Mouse (Mus musculus) lung, embryonic 14.5 days (tissue): ENCODE measurements around the gene Crk. TPM values are rescaled to one million over a fixed set of nuclear protein-coding genes. Genes with fewer than 3 reads are reported as not detected.

Source experiments
- ATAC-seq: fragments of 200-750 bp; cut with Nextera tagmentation; 2 replicates; pipeline ENCODE4 v1.8.0; 2017; ENCODE audit warnings: mild to moderate bottlenecking, moderate TSS enrichment, moderate library complexity; ENCODE audit not compliant: insufficient read depth
- DNase-seq: peaks from one replicate; pipeline ENCODE4 v3.0.0-alpha.2; 2015
- H3K27ac ChIP-seq: fragments of 300-500 bp; sonication (generic); 2 replicates; pipeline ENCODE4 v1.5.1; 2014; ENCODE audit warnings: low read depth, mild to moderate bottlenecking, moderate library complexity
- H3K27me3 ChIP-seq: fragments of 300-500 bp; sonication (generic); 2 replicates; pipeline ENCODE4 v1.6.1; 2014; ENCODE audit warnings: low read length, control low read depth; ENCODE audit not compliant: insufficient read depth
- H3K36me3 ChIP-seq: fragments of 300-500 bp; sonication (generic); 2 replicates; pipeline ENCODE4 v1.6.1; 2014; ENCODE audit warnings: control low read depth; ENCODE audit not compliant: insufficient read depth
- H3K4me1 ChIP-seq: fragments of 300-500 bp; sonication (generic); 2 replicates; pipeline ENCODE4 v1.6.1; 2014; ENCODE audit warnings: antibody characterized with exemption, control low read depth; ENCODE audit not compliant: insufficient read depth
- H3K4me2 ChIP-seq: fragments of 300-500 bp; sonication (generic); 2 replicates; pipeline ENCODE4 v1.6.1; 2014; ENCODE audit warnings: mild to moderate bottlenecking
- H3K4me3 ChIP-seq: fragments of 300-500 bp; sonication (generic); 2 replicates; pipeline ENCODE4 v1.5.1; 2014; ENCODE audit warnings: low read depth, low read length
- H3K9ac ChIP-seq: fragments of 300-500 bp; sonication (generic); 2 replicates; pipeline ENCODE4 v1.6.1; 2014
- H3K9me3 ChIP-seq: fragments of 300-500 bp; sonication (generic); 2 replicates; pipeline ENCODE4 v1.6.1; 2016; ENCODE audit warnings: low read depth, low read length, control low read depth
- CTCF ChIP-seq: IDR thresholded peaks from 2 replicates; pipeline ENCODE4 v1.5.1; 2016; ENCODE audit warnings: antibody characterized with exemption, low read depth
- WGBS: fragments of 180-500 bp; shearing (Covaris S2); extraction: QIAGEN DNeasy Blood & Tissue Kit; methylation state at CpG from one replicate; pipeline ENCODE4 v1.1.7; 2014; 5-methylcytosine and 5-hydroxymethylcytosine counted together
- polyA plus RNA-seq: library from polyadenylated mRNA; unstranded; fragments of >200 nt; fragmentation: Nextera tagmentation; extraction: Ambion mirVana; gene quantifications from 2 replicates; pipeline ENCODE4 v1.2.1, GENCODE M21; 2014

Gene Crk
- polyA plus RNA-seq, 1 experiment from 2014 or later: 116 TPM

- H3K4me3 ChIP-seq: no peak overlapping the region
- no peaks in the 10 kb centered on the region for H3K27me3 ChIP-seq
- no peak for TF ChIP-seq CTCF
- no peak overlapping the region for H3K4me2 ChIP-seq
- no peak overlapping the region for H3K27ac ChIP-seq
- H3K36me3 ChIP-seq: peaks cover 41% of the 10 kb centered on the region
- 76% methylated on average over 3 of the region's 3 CpGs for WGBS
- ATAC-seq (no peak), DNase-seq (no peak)
- no peaks in the 10 kb centered on the region for H3K4me1 ChIP-seq
- H3K9me3 ChIP-seq: no peaks in the 10 kb centered on the region
- H3K9ac ChIP-seq: no peak overlapping the region
Observed at GRCm38 (mm10) chr11:75674875-75675274, 4.2 kb upstream of the Crk start.

DNA sequence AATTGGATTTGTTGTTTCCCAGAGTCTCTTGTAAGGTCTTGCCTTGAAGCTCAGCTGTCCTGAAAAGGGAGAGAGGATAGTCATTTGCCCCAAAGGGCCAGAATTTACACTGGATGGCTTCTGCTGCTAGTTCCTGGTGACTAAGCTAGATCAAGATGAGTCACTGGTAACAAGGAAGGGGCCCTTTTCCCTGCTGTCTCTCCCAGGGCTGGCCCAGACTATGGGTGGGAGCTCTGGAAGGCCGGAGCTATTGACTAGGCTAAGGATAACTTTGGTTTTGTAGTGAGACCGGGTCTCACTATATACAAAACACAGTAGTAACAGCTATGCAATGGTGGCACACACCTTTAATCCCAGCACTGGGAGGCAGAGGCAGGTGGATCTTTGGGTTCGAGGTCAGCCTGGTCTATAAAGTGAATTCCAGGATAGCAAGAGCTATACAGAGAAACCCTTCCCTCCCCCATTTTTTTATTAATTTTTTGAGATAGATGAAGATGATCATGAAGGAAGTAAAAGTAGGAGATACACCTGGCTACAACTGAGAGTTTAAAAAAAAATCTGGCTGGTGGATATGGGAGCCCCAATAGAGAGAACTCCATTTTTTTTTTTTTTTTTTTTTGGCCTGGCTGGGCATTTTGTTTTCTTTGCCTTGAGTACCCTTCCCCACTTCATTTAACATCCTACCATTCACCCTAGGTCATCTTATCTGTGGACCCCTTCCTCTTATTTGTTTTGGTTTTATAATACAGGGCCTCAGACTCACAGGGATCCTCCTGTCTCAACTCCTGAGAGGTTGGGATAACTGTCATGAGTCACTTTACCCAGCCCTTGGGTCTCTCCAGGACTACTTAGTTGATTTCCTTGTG lies 945 bp upstream of the Crk start:
- Histone ChIP-seq H3K9me3 (no peaks in the 10 kb centered on the region), H3K27ac (peak overlapping the region; percentile 48; the same call in 1 of the 2 replicates), H3K4me1 (0 out of 2 replicates have a peak, but pooled peaks cover 8% of the 10 kb centered on the region), H3K4me2 (peak overlapping the region; percentile 82), H3K9ac (peak overlapping the region; percentile 96), H3K36me3 (peaks cover 14% of the 10 kb centered on the region), H3K4me3 (peak overlapping the region; percentile 100), H3K27me3 (no peaks in the 10 kb centered on the region)
- WGBS: 83% methylated on average over 3 of the region's 3 CpGs
- TF ChIP-seq CTCF: no peak
- ATAC-seq (no peak), DNase-seq (no peak)

DNA sequence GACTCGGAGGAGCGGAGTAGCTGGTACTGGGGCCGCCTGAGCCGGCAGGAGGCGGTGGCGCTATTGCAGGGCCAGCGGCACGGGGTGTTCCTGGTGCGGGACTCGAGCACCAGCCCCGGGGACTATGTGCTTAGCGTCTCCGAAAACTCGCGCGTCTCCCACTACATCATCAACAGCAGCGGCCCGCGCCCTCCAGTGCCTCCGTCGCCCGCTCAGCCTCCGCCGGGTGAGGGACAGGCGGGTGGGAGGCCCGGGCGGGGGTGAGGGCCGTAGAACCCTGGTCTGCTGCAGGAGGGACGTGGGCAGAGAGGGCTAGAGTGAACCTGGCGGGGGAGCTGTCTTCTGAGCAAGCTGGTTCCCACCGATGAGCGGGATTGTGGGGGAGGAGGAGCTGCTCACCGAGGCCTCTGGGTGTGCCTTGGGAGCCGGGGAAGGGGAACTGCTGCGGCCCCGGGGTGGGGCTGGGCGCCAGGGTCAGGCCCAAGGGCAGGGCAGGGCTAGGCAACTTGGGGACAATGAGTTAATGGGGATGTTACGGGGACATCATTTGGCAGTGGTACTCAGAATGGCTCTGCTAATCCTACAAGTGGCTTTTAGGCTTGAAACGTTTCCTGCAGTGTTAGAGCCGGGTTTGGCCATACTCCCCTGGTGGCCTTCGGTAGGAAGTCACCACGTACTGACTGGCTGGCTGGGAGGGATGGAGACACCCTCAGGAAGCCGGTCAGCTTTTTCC lies 546 bp downstream of the Crk start:
- Histone ChIP-seq H3K36me3 (peaks cover 16% of the 10 kb centered on the region), H3K4me2 (peak overlapping the region; percentile 82), H3K27ac (peak overlapping the region; percentile 94), H3K9me3 (no peaks in the 10 kb centered on the region), H3K4me3 (peak overlapping the region; percentile 100), H3K4me1 (0 out of 2 replicates have a peak, but pooled peaks cover 8% of the 10 kb centered on the region), H3K9ac (peak overlapping the region; percentile 96), H3K27me3 (no peaks in the 10 kb centered on the region)
- peak; percentile 81 for DNase-seq
- ATAC-seq: peak; percentile 77
- under 1% methylated on average over 43 of the region's 43 CpGs for WGBS
- peak; percentile 71 for TF ChIP-seq CTCF

DNA sequence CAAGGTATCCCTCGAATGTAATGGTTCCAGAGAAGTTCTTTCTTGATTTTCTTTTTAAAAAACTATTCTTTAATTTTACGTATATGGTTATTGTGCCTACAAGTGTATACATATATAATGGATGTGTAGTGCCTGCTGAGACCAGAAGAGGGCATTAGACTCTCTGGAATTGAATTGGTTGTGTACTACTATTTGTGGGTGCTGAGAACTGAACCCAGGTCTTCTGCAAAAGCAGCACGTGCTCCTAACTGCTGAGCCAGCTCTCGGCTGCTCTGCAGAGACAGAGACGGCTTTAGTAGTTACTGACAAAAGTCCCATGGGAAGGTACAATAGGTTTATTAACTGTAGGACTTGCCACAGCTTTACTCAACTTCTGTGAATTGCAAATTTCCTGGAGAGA lies 5.4 kb downstream of the Crk start:
- H3K9me3 ChIP-seq: no peaks in the 10 kb centered on the region
- no peak for ATAC-seq
- H3K4me1 ChIP-seq: 0 out of 2 replicates have a peak, but pooled peaks cover 8% of the 10 kb centered on the region
- peaks cover 17% of the 10 kb centered on the region for H3K36me3 ChIP-seq
- H3K4me3 ChIP-seq: no peak overlapping the region
- WGBS: 93% methylated on average over 5 of the region's 5 CpGs
- no peak overlapping the region for H3K27ac ChIP-seq
- H3K27me3 ChIP-seq: no peaks in the 10 kb centered on the region
- DNase-seq: no peak
- no peak overlapping the region for H3K9ac ChIP-seq
- no peak overlapping the region for H3K4me2 ChIP-seq
- TF ChIP-seq CTCF: no peak

GRCm38 (mm10) chr11:75684956-75685355 lies 5.9 kb downstream of the Crk start:
- 0 out of 2 replicates have a peak, but pooled peaks cover 8% of the 10 kb centered on the region for H3K4me1 ChIP-seq
- H3K9ac ChIP-seq: no peak overlapping the region
- H3K36me3 ChIP-seq: peaks cover 22% of the 10 kb centered on the region
- H3K27me3 ChIP-seq: no peaks in the 10 kb centered on the region
- ATAC-seq: no peak
- H3K4me3 ChIP-seq: no peak overlapping the region
- DNase-seq: no peak
- H3K9me3 ChIP-seq: no peaks in the 10 kb centered on the region
- no peak for TF ChIP-seq CTCF
- 77% methylated on average over 2 of the region's 2 CpGs for WGBS
- H3K27ac ChIP-seq: no peak overlapping the region
- no peak overlapping the region for H3K4me2 ChIP-seq

GRCm38 (mm10) chr11:75687343-75687993 lies 8.4 kb downstream of the Crk start:
- Histone ChIP-seq H3K27ac (no peak overlapping the region), H3K36me3 (peaks cover 37% of the 10 kb centered on the region), H3K27me3 (no peaks in the 10 kb centered on the region), H3K9ac (no peak overlapping the region), H3K9me3 (no peaks in the 10 kb centered on the region), H3K4me2 (no peak overlapping the region), H3K4me3 (no peak overlapping the region), H3K4me1 (no peaks in the 10 kb centered on the region)
- WGBS: 45% methylated on average over 2 of the region's 2 CpGs
- no peak for TF ChIP-seq CTCF
- ATAC-seq: no peak
- peak; percentile 6 for DNase-seq
